Mouse (Mus musculus): ENCODE results near the gene Col18a1. TPM values are rescaled to one million over a fixed set of nuclear protein-coding genes. Genes with fewer than 3 reads are reported as not detected.

Col18a1 gene
- polyA plus RNA-seq, 1 experiment from 2014 or later: 167 TPM

DNA sequence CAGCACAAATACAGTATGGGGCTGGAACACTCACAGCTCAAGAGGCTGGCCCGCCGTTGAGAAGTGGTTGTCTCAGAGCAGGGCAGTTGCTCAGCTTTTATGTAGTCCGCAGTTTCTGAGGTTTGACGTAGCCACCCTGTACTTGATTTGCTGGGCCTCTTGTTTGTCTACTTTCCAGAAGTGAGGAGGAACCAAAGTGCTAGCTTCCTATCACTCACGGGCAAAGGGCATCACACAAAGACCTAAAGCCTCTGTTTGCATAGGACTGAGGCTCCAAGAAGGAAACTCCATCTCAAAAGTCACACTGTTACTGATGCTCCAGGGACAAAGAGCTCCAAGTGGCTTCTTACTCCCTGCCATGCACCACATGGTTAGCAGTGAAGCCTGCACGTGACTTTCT lies 4.1 kb upstream of the Col18a1 start:
- H3K4me3 ChIP-seq (ENCODE audit: low read depth, low read length): no peak overlapping the region
- peaks cover 11% of the 10 kb centered on the region for H3K4me1 ChIP-seq (ENCODE audit: insufficient read depth)
- ATAC-seq (no peak), DNase-seq (no peak)
- H3K36me3 ChIP-seq (replicated peaks; ENCODE audit: insufficient read depth, low read length): no peaks in the 10 kb centered on the region
- H3K27ac ChIP-seq (ENCODE audit: low read depth): no peak overlapping the region
- peaks cover 25% of the 10 kb centered on the region for H3K27me3 ChIP-seq (ENCODE audit: insufficient read depth, low read length)
- no peak overlapping the region for H3K4me2 ChIP-seq (ENCODE audit: low read depth, low read length)
- WGBS (ENCODE audit: insufficient replicate concordance): 75% methylated on average over 6 of the region's 6 CpGs
- H3K9ac ChIP-seq (replicated peaks): no peak overlapping the region
- no peaks in the 10 kb centered on the region for H3K9me3 ChIP-seq (ENCODE audit: low read length)
- TF ChIP-seq CTCF (IDR thresholded peaks at IDR 0.05; ENCODE audit: low read depth) (no peak), EP300 (IDR thresholded peaks at IDR 0.05; ENCODE audit: low read depth) (no peak)

DNA sequence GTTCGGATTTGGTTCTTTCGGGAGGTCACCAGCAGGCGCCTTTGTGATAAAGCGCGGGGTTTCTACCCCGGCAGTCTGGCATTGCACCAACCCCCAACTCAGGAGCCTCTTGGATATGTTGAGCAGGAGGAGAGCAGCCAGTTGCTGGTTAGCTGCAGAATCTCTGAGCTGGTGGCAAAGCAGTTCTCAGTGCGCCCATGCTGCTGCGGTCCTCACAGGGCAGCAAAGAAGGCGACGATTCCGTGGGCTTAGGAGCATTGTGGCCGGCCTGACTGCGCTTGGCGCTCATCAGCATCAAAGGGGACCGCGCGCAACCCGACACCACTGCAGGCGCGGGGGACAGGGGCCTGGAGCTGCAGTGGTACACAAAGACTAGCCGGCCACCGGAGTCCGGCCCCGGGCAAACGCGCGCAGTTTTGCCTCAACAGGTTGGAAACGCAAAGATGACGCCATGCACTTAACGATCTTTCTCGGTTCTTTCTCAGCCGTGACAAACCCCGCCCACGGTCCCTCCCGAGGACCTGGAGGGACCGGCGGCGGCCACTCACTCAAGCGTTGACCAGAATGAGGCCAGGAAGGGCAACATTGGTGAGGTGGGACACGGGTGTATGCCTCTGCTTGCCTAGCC lies 916 bp downstream of the Col18a1 start:
- ATAC-seq: no peak
- H3K4me1 ChIP-seq (ENCODE audit: insufficient read depth): peaks cover 11% of the 10 kb centered on the region
- 1% methylated on average over 40 of the region's 40 CpGs for WGBS (ENCODE audit: insufficient replicate concordance)
- peaks cover 42% of the 10 kb centered on the region for H3K27me3 ChIP-seq (ENCODE audit: insufficient read depth, low read length)
- peak overlapping the region; percentile 72 for H3K4me2 ChIP-seq (ENCODE audit: low read depth, low read length)
- no peak overlapping the region for H3K9ac ChIP-seq (replicated peaks)
- no peaks in the 10 kb centered on the region for H3K36me3 ChIP-seq (replicated peaks; ENCODE audit: insufficient read depth, low read length)
- peak; percentile 32 for DNase-seq
- TF ChIP-seq CTCF (IDR thresholded peaks at IDR 0.05; ENCODE audit: low read depth) (no peak), EP300 (IDR thresholded peaks at IDR 0.05; ENCODE audit: low read depth) (no peak)
- peak overlapping the region; percentile 43 for H3K4me3 ChIP-seq (ENCODE audit: low read depth, low read length)
- H3K9me3 ChIP-seq (ENCODE audit: low read length): no peaks in the 10 kb centered on the region
- no peak overlapping the region for H3K27ac ChIP-seq (ENCODE audit: low read depth)

DNA sequence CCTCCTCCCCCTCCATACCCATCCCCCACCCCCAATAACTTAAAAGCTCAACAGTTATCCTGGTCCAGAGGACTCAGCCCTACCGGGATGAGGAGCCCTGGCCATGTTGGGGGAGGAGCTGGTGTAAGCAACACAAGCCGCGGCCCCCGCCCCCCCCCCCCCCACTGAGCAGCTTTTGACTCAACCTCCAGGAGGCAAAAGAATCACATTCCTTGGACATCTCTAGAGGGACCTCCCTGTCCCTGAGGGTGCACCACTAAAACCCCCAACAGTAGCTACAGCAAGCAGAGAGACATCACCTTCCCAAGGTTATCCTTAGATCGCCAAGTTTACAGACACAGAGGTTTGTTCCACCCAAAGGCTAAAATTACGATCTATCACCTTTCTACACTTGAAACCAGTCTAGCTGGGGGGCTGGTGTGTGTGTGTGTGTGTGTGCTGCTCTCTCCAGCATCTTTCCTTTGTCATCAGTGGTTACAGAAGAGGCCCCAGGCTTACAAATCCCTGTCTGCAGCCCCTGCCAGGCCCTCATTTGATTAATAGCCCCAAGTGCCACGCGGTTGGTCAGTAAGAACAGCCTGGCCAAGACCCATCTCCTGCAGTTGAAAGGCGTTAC lies 1.8 kb downstream of the Col18a1 start:
- Histone ChIP-seq H3K4me2 (ENCODE audit: low read depth, low read length) (no peak overlapping the region), H3K9ac (replicated peaks) (no peak overlapping the region), H3K27me3 (ENCODE audit: insufficient read depth, low read length) (peaks cover 42% of the 10 kb centered on the region), H3K27ac (ENCODE audit: low read depth) (no peak overlapping the region), H3K4me1 (ENCODE audit: insufficient read depth) (peaks cover 15% of the 10 kb centered on the region), H3K4me3 (ENCODE audit: low read depth, low read length) (no peak overlapping the region), H3K9me3 (ENCODE audit: low read length) (no peaks in the 10 kb centered on the region), H3K36me3 (replicated peaks; ENCODE audit: insufficient read depth, low read length) (no peaks in the 10 kb centered on the region)
- 29% methylated on average over 9 of the region's 9 CpGs for WGBS (ENCODE audit: insufficient replicate concordance)
- ATAC-seq (no peak), DNase-seq (no peak)
- TF ChIP-seq EP300 (IDR thresholded peaks at IDR 0.05; ENCODE audit: low read depth) (no peak), CTCF (IDR thresholded peaks at IDR 0.05; ENCODE audit: low read depth) (no peak)

DNA sequence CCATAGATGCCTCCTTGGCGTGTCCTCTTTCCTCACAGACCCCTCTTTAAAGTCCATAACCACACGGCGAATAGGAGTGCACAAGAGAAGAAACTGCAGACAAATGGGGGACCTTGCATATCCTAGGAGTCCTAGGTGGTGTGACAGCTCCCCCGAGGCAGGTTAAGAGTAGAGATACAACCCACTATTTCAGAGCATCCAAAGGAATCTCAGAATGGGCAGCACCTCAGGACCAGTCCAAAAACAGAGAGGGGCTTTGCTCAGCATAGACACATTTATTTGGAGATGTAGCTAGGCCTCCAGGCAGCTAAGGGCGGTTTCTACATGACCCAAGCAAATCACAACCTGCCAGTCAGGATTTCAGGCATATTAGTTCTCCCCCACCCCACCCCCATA lies 2.3 kb downstream of the Col18a1 start:
- H3K4me3 ChIP-seq (ENCODE audit: low read depth, low read length): no peak overlapping the region
- H3K9ac ChIP-seq (replicated peaks): no peak overlapping the region
- no peak overlapping the region for H3K4me2 ChIP-seq (ENCODE audit: low read depth, low read length)
- WGBS (ENCODE audit: insufficient replicate concordance): 67% methylated on average over 5 of the region's 5 CpGs
- H3K9me3 ChIP-seq (ENCODE audit: low read length): no peaks in the 10 kb centered on the region
- peaks cover 20% of the 10 kb centered on the region for H3K4me1 ChIP-seq (ENCODE audit: insufficient read depth)
- TF ChIP-seq CTCF (IDR thresholded peaks at IDR 0.05; ENCODE audit: low read depth) (no peak), EP300 (IDR thresholded peaks at IDR 0.05; ENCODE audit: low read depth) (no peak)
- H3K36me3 ChIP-seq (replicated peaks; ENCODE audit: insufficient read depth, low read length): no peaks in the 10 kb centered on the region
- no peak overlapping the region for H3K27ac ChIP-seq (ENCODE audit: low read depth)
- DNase-seq (no peak), ATAC-seq (no peak)
- H3K27me3 ChIP-seq (ENCODE audit: insufficient read depth, low read length): peaks cover 42% of the 10 kb centered on the region

DNA sequence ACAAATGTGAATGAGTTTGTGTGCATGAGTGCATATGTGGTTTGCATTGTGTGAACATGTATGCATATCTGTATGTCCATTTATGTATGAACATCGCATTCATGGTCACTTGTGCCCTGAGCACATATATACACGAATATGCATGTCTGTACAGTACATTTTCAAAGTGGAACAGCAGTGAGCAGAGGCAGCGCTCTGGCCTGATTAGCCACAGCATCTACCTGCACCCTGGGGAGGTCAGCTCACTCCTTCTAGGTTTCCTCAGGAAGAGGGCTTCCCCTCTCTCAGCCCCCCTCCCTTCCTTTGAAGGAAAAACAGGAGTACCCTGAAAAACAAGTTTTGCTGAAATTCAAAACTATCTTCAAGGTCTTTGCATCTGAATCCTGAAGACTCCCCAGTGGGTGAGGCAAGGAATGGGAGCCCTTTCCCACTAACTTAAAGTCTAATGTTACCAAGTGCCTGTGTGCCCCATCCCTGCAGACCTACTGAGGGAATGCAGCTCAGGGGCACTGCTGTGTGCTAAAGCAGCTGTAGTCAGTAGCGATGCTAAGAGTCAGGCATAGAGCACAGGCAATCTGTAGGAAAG lies 2.9 kb downstream of the Col18a1 start:
- no peak for ATAC-seq
- Histone ChIP-seq H3K27ac (ENCODE audit: low read depth) (no peak overlapping the region), H3K27me3 (ENCODE audit: insufficient read depth, low read length) (peaks cover 42% of the 10 kb centered on the region), H3K4me1 (ENCODE audit: insufficient read depth) (peaks cover 26% of the 10 kb centered on the region), H3K9ac (replicated peaks) (no peak overlapping the region), H3K36me3 (replicated peaks; ENCODE audit: insufficient read depth, low read length) (no peaks in the 10 kb centered on the region), H3K4me3 (ENCODE audit: low read depth, low read length) (no peak overlapping the region), H3K4me2 (ENCODE audit: low read depth, low read length) (no peak overlapping the region), H3K9me3 (ENCODE audit: low read length) (no peaks in the 10 kb centered on the region)
- WGBS (ENCODE audit: insufficient replicate concordance): 76% methylated on average over 4 of the region's 4 CpGs
- TF ChIP-seq EP300 (IDR thresholded peaks at IDR 0.05; ENCODE audit: low read depth) (no peak), CTCF (IDR thresholded peaks at IDR 0.05; ENCODE audit: low read depth) (no peak)
- DNase-seq: no peak

DNA sequence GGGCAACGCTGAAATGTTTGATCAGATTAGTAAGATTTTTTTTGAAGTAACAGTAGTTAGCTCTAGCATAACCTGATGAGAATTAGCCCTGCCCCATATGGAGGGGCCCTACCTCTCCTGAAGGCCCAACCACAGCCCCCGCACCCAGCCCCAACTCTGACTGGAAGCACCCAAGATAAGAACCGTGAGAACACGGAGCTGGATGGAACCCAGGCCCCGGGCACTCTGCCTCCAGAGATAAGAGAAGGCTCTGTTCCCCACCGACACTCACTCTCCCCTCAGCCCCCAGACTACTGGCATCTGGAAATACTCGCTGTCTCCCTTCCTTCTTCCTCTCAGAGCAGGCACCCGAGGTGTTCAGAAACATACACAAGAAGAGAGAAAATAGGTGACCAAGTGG lies 6.8 kb downstream of the Col18a1 start:
- DNase-seq (peak; percentile 41), ATAC-seq (peak; percentile 76)
- no peak overlapping the region for H3K27ac ChIP-seq (ENCODE audit: low read depth)
- peaks cover 20% of the 10 kb centered on the region for H3K4me1 ChIP-seq (ENCODE audit: insufficient read depth)
- TF ChIP-seq CTCF (IDR thresholded peaks at IDR 0.05; ENCODE audit: low read depth): no peak
- peak; percentile 72 for TF ChIP-seq EP300 (IDR thresholded peaks at IDR 0.05; ENCODE audit: low read depth)
- H3K4me3 ChIP-seq (ENCODE audit: low read depth, low read length): no peak overlapping the region
- peak overlapping the region; percentile 33 for H3K4me2 ChIP-seq (ENCODE audit: low read depth, low read length)
- peaks cover 8% of the 10 kb centered on the region for H3K27me3 ChIP-seq (ENCODE audit: insufficient read depth, low read length)
- H3K9ac ChIP-seq (replicated peaks): no peak overlapping the region
- H3K9me3 ChIP-seq (ENCODE audit: low read length): no peaks in the 10 kb centered on the region
- WGBS (ENCODE audit: insufficient replicate concordance): 24% methylated on average over 8 of the region's 8 CpGs
- H3K36me3 ChIP-seq (replicated peaks; ENCODE audit: insufficient read depth, low read length): no peaks in the 10 kb centered on the region

All from liver, postnatal 0 days (tissue).